Mouse (Mus musculus) 3134 (cell line): ENCODE results near the gene Babam2.

ENCODE experiments used
- DNase-seq: peaks from one replicate; pipeline ENCODE4 v3.0.0-alpha.2; 2011; ENCODE audit warnings: low spot score; ENCODE audit not compliant: insufficient read length; ENCODE audit errors: extremely low read depth

The Babam2 gene

DNA sequence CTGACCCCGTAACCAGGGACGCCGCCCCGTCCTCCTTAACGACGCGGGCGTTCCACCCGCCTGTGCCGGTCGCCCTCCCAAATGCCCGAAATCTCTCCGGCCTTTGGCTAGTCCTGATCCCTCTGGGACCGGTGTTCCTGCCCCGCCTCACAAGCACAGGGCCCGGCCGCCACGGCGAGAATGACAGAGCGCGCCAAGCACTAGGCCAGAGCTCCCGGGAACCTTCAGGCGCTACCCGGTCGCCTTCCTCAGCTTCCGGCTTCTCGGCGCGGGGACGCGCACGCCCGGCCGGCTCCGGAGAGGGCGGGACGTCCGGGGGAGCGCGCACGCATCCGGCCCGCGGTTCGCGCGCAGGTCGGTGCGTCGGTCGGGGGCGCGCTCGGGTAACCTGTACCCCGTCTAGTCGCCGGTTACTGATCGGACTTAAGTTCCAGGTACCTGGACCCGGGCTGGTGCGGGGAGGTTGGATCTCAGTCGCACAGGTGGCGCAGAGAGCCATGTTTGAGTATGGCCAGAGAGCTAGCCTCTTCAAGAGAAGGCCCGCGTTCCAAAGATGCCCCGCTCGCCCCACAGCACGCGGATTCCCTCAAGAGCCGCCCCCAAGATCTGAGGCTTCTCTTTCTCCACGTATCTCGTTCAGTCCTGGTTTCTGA lies at the start of gene Babam2:
Gene Babam2 (plus strand): TSS at position 41 of the 653 bp plus-strand sequence.
- peak; percentile 93 for DNase-seq

DNA sequence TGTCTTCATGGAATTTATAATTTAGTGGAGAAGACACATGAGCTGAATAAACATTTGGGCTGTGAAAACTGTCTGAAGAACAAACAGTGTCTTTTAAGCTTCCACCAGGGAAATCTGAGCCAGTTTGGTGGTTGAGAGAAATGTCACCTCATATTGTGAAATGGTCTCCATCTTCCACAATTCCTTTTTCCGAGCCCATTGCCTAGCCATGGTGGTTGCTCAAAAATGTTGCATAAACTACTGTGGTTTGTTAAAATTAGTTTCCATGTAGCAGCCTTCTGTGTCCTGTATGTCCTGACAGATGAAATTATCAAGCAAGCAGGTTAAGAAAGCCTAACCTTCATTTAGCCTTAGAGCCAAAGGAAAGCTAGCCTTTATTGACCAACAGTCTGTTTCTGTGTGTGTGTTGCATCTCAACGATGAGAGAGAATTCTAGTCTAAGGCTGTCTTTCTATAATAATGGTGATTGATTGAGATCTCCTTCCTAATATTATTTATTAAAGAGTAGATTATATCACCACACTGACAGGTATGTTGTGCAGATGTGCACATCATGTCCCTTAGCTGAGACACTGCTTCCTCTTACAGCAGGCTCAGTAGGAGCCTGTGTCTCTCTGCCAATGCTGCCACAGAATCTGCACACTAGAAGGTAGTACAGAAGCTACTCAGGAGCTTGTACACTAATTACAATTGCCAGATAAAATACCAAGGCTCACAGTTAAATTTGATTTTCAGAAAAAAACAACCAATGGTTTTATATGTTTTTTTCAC lies 46.8 kb upstream of the Babam2 start:
- no peak for DNase-seq

DNA sequence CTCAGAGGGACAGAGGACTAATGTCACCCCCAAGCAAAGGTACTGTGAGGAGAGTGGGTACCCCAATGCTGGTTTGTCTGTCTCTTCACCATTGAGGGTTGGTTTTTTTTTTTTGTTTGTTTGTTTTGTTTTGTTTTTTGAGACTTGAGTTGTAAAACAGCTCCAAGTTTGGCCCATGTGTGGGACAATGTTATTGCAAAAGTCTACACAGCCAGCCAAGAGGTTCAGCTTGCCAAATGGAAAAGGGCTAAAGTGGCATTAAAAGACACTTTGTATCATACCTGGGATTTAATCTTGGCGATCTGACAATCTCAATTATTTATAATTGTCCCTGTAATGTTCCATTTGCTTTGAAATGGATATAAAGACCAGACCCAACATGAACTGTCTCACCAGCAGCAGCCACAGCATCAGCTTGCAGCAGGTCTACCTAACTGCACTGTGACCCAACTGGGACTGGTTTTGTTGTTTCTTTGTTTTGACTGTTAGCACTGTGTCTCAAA lies 41.7 kb upstream of the Babam2 start:
- DNase-seq: no peak

DNA sequence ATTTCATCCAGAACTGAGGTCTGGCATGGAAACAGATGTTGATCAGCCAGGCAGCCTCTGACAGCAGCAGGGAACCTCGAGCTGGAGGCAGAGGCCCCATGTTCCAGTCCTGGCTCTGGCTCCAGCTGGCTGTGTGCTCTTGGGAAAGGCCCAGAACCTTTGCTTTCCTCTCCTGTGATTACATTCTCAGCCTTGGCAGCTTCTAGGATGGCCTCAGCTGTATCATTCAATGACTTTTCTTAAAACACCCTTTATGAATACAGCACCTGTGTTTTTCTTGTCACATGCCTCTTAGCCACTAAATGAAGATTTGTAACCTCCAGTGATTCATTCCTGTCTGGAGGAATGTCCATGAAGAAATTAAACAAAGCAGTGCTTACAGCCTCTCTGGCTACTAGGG lies 31.3 kb upstream of the Babam2 start:
- peak; percentile 69 for DNase-seq

DNA sequence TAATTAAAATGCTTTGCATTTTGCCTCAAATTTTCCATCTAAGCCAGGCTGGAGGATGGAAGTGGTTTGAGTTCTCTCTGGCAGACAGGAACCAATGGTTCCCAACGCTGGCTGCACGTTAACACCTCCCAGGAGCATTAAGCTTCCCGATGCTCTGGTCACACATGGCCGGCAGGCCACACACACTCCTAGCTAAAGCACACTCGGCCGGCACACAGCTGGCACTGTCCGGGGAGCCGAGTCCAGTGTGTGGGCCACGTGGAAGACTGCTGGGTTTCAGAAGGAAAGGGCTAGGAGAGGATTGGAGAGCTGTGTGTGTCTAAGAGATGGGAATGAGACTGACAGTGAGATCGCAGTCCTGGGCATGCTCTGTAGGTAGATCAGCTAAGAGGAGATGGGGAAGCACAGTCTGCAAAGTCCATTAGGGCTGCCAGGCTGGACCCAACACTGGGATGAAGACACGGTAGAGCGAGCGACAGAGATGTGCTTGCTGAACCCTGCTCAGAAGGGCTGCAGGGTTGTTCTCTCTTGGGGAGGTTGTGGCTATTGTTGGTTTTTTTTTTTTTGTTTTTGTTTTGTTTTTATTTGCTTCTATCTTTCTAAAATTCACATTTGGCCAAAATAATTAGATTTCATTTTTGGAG lies 29.0 kb upstream of the Babam2 start:
- DNase-seq: no peak

DNA sequence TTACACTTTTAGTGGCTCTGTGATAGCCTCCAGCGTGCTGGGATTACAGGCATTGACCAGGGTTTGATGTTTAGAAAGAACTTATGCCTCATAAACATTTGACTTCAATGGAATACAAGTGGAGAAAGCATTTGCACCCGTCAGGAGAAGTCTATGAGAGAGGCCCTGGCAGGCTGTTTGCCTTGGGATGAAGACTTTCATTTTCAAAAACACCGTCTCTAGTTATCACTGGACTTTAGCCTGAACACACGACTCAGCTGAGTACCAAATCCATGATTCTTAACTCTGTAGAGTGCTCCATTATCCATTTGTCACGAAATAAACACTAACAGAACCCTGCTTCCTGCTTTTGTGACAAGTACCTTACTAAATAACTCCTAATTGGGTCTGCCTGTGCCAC lies 27.5 kb upstream of the Babam2 start:
- DNase-seq: no peak

DNA sequence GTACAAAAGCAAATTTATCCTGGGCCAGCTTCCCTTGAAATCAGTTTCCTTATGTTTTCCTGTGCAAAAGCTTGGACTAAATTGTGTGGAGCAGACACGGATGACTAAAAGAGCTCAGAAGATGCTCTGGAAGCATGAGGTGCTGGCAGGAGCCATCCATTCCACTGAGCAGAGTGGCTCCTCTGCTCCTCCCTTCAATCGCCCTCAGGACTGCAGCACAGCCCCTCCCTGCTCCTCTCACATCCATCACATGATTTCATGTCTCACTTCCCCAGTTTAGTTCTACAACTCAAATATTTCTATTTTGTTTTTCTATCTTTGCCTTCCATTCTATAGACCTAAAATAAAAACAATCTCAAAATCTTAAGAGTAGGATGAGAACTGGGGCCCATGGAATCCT lies 26.3 kb upstream of the Babam2 start:
- no peak for DNase-seq

DNA sequence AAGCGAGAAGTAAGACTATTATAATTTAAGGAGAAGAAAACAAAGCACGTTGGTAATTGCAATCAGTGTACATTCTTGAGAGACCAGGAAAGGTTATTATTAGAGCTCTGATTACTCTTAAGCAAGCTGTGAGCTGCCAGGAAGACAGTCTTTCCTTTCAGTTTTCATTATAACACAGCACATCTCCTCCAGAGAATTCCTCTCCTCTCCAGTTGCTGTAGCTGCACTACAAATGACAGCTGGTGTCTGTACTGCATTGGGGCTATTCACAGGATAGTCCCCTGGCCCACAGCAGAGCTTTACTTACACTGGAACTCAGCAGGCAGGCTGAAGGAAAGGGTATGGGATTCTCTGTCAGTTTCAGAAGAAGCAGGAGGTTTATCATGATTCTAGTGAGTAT lies 24.1 kb upstream of the Babam2 start:
- no peak for DNase-seq

DNA sequence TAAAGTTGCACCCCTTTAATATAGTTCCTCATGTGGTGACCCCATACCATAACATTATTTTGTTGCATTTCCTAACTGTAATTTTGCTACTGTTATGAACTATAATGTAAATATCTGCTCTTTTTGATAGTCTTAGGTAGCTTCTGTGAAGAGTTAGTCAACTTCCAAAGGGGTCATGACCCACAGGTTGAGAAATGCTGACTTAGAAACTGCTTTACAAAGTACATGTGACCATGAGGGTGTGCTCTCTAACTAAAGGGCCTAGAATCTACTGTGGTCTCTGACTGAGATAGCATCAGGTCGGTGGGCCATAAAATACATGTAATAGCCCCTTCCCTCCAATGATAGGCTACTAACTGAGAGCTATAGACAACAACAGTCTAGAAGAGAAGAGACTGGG lies 19.5 kb upstream of the Babam2 start:
- no peak for DNase-seq

DNA sequence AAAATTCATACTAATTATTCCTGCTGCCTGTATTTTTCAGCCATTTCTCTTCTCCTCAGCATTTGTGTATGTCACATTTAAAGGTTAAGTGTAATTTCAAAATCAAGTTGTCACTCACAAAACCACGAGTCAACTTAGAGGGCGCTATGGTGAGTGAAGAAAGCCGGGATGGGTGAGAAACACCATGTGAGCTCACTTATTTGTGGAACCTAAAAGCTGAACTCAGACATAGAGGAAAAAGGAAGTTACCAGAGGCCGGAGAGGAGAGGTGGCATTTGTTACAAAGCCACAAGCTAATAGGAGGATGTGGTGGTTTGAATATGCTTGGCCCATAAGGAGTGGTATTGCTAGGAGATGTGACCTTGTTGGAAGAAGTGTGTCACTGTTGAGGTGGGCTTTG lies 17.3 kb upstream of the Babam2 start:
- DNase-seq: no peak

DNA sequence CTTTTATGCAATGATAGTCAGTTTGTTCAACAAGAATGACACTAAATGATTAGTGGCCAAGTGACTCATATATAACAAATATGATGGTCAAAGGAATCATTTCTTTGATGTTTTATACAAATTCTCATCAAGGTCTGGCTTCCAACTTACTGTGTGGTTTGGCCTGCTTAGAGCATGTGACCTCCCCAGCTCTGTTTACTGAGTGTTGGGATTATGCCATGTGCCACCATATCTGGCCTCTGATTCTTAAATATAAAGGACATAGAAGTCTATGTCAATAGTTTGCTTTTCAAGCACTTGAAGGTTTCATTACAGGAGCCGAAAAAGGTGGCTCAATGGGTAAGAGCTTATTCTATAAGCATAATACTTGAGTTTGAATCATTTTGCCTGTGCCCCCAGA lies 15.2 kb upstream of the Babam2 start:
- no peak for DNase-seq

DNA sequence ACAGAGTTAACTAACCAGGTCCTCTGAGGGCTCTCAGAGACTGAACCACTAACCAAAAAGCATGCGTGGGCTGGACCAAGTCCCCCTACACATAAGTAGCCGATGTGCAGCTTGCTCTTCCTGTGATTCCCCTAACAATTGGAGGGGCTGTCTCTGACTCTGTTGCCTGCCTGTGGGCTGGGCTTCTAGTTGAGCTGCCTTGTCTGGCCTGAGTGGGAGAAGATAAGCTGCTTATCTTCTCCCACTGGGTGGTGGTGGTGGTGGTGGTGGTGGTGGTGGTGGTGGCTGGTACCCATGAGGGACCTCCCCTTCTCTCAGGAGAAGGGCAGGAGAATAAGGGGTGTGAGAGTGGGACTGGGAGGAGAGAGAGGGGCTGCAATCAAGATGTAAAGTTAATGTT lies 11.4 kb upstream of the Babam2 start:
- no peak for DNase-seq

DNA sequence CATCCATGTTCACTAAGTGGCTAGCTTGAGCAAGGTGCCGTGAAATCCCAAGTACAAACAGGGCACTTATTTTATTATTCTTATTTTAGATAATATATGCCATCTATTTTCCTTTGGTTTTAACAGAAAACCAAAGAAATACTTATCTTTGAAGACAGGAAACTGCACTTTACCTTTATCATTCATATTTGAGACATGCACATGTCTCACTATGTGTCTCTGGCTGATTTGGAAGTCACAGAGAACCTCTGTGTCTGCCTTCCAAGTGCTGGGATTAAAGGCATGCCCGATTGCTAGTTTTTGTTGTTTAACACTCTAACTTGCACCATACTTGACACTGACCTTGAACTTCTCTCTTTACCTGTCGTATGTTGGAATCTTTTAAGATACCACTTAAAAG lies 9.5 kb upstream of the Babam2 start:
- DNase-seq: no peak

DNA sequence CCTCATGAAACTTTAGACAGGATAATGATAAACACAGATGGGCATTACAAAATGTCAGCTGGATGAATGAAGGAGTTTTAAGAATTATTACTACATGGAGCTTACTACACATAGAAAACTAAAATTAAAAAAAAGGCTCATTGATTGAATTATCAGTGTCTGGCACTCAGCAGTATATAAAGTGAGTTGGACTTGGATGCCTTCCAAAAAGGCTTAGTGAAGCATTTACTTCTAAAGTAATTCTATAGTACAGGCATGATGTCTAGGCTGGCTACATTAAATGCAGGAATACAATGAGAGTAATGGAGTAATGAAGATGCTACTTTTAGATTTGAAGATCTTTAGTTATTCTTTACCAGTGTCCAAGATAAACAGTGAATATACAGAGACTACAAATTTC lies 4.3 kb upstream of the Babam2 start:
- DNase-seq: no peak

DNA sequence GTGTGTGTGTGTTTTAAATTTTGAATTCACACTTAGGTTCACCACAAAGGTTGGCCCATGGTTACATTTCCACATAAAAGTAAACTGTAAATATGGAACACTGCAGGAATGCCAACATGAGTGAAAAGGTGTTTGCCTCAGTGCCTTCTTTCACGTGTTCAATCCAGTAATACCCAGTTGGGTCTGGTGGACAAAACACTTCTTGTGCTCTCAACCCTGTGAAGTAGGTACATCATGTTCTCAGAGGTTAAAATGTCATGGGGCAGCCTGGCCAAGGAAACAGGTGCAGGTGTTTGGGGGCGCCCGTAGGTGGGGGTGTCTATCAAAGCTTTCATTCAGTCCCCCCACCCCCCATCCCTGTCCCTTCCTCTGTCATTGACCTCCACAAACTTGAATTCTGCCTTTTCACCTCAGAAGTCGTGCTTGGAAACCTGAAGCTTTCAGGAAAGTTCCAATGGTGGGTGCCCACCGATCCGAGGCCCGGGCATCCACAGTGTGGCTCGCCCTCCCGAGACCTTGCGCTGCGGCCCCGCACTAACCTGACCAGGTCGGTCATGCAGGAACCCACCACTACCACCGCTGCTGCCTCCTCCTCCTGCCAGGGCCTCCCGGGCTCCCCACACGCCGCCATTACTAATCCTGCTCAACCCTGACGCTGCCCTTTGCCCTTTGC lies 377 bp upstream of the Babam2 start, which contains the start of gene Rbks:
Gene Rbks (minus strand): TSS at position 657 of the 673 bp plus-strand sequence.
- no peak for DNase-seq

DNA sequence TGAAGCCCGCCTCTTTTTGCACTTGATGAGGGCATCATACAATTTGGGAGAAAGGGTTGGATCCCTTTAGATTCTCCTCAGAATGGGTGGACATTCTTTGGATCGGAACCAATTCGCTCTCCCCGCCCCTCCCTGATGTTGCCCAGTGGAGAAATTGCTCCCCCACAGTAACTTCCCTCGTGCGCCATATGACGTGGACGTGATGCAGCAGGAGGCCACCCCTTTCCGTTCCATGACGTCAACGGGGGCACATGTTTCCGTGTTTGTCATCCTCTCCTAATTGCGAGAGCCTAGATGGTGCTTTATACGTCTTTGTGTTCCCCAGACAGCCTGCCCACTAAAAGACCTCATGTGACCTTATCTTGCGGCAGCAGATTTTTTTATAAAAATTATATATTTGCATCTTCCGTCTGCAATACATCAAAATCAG lies 828 bp downstream of the Babam2 start:
- DNase-seq: no peak

DNA sequence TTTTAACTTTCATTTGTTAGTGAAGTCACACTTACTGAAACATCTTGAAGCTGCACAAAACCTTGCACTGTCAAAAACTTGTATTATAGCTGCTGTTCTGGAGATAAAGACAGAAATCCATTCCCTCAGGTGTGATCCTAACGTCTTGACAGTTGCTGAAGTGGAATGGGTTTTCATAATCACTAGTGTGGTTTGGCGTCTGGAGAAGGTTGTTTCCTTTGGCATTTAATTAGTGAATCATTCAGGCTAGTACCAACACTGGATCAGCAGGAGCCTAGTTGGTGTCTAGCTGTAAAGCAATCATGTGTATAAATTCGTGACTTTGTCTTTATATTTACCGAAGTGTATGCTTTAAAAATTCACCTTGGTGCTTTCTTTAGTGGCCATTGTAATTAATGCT lies 1.4 kb downstream of the Babam2 start:
- peak; percentile 38 for DNase-seq

DNA sequence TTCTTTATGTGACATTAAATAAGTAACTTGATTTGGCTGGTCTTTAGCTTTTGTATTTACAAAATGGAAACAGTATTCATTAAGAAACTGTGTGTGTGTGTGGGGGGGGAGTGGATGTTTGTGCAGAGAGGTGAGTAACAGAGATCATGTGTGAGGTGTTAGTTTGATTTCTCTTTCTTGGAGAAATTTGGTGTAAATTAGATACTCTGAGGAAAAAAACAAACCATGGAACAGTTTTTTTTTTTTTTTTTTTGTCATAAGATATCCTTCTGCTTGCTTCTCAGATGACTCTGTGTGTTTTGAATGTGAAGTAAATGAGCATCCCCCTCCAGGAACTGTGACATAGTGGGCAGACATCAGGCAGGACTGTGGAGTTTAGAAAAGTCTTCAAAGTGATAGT lies 1.9 kb downstream of the Babam2 start:
- no peak for DNase-seq

DNA sequence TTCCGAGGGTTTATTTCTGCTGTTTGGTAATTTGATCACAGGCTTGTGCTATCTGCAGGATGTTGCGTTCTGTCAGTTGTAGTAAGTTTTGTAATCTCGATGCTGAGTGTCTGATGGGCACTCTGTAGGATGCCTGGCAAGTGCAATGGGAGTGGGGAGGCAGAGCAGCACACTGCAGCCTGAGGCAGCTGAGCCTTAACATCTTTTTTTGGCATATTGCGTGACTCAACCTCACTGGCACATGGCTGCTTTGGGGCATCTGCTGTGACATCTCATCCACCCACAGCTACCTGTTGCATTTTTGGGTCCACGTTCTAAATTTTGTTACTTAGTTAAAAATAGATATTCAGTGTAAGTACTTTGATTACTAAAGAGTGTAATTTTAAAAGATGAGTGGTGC lies 7.5 kb downstream of the Babam2 start:
- DNase-seq: no peak

DNA sequence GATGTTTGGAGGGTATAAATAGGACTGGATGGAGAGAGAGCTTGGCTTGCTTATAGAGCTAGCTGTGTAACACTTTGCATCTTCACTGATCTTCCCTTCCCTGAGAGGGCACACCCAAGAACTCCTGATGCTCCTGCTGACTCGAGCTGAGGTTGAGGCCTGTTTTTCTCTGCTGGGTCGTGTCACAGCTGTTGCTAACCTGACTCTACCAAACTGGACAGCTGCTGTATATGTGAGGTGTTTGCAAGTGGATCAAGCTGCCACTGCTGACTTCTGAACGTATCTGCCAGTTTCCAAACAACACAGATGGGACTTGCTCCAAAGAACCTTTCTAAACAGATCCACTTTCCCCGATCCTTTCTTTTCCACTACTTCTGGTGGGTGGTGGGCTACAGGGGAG lies 9.3 kb downstream of the Babam2 start:
- DNase-seq: no peak

DNA sequence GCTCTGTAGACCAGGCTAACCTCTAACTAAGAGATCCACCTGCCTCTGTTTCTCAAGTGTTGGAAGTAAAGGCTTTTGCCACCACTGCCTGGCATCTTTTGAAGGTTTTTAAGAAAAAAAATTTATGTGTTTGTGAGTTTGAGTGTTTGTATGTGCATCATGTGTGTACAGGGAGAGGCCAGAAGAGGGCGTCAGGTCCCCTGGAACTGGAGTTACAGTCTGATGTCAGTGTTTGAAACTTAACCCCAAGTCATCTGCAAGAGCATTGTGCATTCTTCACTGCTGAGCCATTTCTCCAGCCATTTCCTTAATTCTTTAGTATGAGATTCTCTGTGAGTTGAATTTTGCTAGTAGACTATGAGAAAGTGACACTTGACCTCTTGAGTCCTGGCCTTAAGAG lies 11.9 kb downstream of the Babam2 start:
- DNase-seq: peak; percentile 32
